Mouse (Mus musculus) spleen, adult 2 months (tissue): Measurements from ENCODE around the gene Pcif1.
"Not testable (repeated sequence)": the region's sequence is repeated elsewhere in the genome, so short reads cannot be mapped to it uniquely, and the experiment has no call there.

Experiments used
- CTCF ChIP-seq: fragments of 200-500 bp; IDR thresholded peaks from 2 replicates; pipeline ENCODE4 v1.5.1; 2011; ENCODE audit warnings: mild to moderate bottlenecking, inconsistent platforms; ENCODE audit not compliant: insufficient read depth, insufficient read length, insufficient replicate concordance; ENCODE audit errors: extremely low read depth
- POLR2A ChIP-seq: fragments of 200-500 bp; IDR thresholded peaks from 2 replicates; pipeline ENCODE4 v1.6.1; 2011; ENCODE audit warnings: low read depth, low read length, inconsistent platforms

DNA sequence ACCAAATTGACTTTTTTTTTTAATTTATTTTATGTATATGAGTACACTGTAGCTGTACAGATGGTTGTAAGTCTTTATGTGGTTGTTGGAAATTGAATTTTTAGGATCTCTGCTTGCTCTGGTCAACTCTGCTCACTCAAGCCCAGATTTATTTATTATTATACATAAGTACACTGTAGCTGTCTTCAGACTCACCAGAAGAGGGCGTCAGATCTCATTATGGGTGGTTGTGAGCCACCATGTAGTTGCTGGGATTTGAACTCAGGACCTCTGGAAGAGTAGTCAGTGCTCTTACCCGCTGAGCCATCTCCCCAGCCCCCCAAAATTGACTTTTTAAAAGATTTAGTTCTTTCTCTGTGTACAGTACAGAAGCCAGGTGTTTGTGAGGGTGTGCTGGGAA, 3.5 kb upstream of the Pcif1 start:
- TF ChIP-seq CTCF, POLR2A: not testable (repeated sequence)
